Mouse (Mus musculus) right cerebral cortex, postnatal 4 days (tissue): ENCODE data around the gene Gprc5a.

Source experiments
- DNase-seq: peaks from one replicate; pipeline ENCODE4 v3.0.0-alpha.2; 2022

The Gprc5a gene

DNA sequence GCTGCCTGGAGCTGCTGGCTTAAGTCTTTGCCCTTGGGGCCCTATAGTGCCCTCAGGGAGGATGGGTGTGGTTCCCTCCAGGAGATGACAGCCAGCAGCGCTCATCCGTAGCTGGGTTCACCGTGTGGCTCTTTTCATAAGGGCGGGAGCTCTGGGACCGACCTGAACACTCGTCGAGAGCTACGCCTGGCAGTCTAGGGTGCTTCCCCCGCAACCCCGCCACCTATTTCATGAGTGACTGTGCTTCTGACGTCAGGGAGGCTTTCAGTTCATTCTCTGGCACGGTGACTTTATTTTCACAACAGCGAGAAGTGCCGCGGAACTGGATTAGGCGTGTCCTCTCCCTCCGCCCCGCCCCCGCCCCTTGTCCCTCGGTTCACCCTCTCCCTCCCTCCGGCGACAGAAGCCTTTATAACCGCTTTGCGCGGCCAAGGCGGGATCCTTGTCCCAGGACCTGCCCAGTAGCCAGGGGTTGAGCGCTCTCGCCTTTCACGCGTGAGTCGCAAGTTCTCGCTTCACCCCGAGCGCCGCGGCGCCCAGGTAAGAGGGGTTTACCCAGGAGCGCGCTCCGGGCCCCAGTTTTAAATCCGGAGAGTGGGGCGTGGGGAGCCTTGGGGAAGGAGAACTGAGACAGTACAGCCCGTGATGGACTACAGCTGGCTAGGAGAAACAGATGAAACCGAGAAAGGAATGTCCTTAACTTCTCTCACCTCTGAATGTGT is at the start of gene Gprc5a:
Gene Gprc5a (plus strand): TSS at position 416 of the 722 bp plus-strand sequence.
- no peak for DNase-seq

DNA sequence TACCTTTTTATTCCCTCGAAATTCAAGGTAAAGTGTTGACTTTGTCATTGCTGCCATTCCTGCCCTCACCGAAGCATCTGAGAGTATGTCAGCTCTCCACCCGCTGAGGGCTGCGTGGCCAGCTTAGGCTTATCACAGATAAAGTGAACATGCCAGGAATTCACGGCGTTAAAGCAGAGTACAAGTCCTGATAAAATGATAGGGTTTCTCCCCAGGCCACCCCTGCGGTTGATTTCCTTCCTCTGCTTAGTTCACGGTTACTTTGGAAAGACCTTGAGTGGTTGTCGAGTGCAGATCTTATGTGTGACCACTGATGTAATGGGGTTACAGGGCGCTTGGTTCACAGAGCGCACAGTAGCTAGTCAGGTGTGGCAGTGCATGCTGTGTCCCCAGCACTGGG is 48.2 kb upstream of the Gprc5a start:
- DNase-seq = no peak

DNA sequence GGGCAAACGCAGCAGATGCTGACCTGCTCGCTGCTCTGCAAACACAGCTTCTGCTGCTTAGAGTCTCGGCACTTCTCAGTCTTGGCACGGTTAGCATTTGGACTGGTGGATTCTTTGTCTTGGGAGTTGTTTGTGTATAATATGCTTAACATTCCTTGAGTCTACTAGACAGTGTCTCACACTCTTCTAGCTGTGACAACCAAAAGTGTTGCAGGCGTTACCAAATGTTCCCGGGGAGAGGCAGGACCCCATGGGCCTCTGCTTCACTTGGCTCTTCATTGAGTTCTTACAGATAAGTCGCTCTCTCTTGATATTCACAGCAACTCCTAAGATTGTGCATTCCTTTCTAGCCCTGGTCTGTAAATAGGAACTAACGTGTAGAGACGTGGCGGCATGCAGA is 45.9 kb upstream of the Gprc5a start:
- DNase-seq = no peak

DNA sequence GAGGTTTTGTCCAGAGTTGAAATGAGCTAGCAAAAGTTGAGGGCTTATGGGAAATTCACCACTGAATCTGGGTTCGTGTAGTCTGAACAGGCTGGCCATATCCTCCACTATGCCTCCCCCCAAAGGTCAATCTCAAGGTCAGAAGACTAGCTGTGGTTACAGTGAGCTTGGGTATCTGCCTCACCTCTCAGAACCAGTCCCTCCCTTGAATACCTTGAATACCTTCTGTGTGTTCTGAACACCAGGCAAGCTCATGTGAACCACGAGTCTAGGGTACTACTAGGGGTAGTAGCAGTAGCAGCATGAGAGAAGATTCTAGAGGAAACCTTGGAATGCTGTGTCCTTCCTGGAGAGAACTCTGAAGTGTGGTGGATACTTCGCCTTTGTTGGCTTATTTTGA is 43.8 kb upstream of the Gprc5a start:
- no peak for DNase-seq

DNA sequence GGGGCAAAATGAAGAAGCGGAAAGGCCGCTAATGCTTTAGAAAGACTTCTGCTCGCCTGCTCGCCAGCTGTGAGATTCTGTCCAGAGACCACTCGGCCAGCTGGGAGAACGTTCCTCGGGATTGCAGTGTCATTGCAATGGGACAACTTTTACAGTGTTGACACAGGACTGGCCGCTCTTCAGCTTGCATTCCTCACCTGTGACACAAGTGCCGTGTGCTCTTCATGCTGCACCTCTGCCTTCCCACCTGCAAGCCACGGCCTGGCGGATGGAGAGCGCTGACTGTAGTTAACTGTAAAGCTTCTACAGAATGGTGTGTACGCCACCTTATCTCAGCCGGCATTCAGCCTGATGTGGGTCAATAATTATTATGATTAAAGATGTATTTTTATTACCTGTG is 42.1 kb upstream of the Gprc5a start:
- no peak for DNase-seq

DNA sequence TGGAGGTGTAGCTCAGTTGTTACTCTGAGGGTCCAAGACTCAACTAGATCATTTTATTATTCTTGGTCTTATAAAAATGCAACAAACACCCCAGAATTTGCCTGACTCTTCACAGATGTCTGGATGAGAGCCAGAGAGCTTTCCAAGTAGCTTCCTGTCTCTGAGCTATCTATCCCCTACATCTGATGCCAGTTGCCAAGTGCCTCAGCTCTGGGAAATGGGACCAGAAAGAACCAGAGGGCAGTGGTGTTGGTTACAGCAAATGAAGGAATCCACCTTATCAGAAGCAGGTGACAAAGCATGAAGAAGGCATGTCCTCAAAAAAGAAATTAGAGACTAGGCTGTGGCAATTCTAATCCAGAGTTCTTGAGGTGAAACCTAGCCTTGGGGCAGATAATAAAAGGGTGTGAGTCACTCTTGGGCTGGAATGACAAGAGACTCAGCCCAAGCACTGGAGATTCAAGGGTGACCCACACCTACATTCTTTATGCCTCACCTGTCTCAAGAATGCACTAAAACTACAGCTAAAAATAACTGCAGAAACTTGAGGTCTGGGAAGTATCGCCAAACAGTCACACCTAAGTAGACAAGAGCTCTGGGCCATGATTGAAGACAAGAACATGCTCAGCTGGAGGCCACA is 40.5 kb upstream of the Gprc5a start:
- DNase-seq = no peak

DNA sequence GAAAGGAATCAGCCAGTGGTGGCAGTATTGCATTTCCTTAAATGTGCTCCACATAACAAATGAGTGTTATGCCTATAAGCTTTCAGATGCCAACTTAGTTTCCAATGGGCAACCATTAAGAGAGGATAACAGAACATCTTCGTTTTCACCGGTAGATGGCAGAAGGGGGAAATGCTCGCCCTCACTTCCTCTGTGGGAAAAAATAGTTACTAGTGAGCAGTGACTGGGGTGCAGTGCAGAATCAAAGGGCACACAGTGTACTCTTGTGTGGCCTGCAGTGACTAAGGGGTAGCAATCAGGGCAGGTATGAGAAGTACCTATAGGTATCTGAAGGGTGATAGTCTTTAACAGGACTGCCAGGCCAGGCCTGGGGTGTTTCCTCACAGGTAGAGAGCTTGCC is 39.2 kb upstream of the Gprc5a start:
- no peak for DNase-seq

DNA sequence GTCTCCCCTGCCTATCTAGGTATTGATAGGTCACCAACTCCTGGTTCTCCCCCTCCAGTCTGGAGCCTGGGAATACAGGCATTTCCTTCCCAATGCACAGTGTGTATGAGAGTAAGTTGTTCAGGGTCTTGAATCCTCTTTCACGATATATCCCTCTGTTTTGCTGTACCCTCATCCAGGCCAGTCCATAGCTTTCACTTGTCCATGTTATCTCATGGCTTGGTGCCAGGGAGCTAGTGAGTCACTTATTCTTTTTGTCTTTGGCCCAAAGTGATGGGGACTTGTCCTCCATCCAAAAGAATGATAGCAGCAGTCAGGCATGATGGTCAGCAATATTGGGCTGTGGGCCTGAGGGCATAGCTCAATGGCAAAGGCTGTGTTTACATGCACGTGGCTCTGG is 38.7 kb upstream of the Gprc5a start:
- DNase-seq = no peak

DNA sequence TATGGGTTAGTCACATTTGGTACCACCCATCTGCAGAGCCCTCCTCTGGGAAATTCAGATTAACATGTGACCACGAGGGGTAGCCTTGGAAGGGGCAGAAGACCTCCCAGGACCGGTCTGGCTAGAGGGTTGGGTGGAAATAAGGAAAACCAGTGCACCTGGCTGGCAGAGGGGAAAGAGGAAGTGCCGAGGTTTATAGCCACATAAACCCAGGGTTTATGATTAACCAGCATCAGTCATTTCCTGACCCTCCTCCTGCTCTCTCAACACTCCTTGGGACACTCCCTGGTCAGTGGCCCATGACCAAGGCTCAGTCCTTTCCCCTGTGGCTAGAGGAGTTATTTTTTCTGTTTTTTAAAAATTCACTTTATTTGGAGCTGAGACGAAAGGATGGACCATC is 36.2 kb upstream of the Gprc5a start:
- DNase-seq = no peak

DNA sequence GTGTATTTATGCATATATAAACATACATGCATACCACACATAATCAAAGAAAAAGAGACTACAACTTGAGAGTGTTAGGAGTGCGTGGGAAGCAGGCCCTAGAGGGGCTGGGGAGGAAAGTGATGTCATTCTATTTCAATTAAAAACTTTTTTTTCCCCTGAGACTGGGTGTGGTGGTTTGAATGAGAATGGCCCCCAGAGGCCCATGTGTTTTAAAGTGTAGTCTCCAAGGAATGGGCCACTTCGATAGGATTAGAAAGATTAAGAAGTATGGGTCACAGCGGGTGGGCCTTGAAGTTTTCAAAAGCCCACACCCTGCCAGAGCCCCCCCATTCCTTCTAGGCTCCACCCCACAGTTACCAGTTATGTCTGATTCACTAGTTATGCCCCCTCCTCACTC is 26.8 kb upstream of the Gprc5a start:
- no peak for DNase-seq

DNA sequence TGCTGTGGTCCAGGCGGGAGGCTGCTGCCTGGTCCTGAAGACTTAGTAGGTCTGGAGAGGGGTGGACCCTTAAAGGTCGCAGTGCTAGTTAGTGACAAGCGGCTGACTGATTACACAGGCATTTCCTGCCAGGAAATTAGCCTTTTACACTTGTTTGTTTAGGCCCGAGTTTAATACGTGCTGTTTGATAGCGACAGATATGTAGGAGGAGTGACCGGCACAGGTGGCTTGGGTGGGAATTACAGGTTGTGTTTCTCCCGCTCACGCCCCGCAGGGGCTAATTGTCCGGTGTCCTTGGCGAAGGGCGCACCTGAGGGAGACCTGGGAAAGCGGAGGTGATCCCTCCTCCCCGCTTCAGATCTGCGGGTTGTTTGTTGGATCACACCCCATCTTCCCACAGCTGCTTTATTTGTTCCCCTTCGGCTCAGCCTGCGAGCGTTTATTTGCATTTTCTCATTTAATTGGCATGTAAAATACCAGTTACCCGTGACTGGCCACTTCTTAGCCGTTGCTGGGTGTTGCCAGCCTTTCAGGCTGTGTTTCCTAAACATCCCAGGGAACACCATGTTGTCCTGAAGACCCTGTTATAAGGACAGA is 25.1 kb upstream of the Gprc5a start:
- no peak for DNase-seq

DNA sequence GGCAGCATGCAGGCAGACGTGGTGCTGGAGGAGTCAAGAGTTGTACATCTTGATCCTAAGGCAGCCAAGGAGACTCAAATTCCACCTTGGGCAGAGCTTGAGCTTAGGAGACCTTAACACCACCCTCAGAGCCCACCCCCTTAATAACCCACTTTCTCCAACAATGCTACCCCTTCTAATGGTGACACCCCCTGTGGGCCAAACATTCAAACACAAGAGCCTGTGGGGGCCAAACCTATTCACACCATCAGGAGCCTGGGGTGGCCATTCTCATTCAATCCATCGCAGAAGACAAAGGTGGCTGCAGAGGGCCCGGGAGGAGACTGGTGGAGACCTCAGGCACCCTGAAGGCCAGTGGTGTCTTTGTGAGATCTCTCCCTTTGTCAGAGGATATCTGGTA is 23.5 kb upstream of the Gprc5a start:
- DNase-seq = no peak

DNA sequence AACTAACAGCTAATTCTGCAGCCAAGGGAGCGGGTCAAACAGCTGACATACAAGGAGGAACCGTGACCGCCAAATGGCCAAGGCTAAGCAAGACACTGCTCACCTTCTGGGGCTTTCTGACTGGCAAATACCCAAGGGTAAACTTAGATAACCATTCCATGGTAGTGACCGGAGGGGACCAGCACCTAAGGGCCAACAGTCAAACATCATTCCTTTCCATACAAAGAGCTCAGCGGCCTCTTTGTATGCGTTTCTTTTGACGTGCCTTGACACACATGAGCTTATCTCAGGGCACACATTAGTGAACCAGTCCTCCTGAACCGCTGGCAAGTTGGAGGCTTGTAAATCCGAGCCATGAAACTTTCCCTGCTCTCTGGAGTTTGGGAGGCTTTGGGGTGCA is 18.2 kb upstream of the Gprc5a start:
- no peak for DNase-seq

DNA sequence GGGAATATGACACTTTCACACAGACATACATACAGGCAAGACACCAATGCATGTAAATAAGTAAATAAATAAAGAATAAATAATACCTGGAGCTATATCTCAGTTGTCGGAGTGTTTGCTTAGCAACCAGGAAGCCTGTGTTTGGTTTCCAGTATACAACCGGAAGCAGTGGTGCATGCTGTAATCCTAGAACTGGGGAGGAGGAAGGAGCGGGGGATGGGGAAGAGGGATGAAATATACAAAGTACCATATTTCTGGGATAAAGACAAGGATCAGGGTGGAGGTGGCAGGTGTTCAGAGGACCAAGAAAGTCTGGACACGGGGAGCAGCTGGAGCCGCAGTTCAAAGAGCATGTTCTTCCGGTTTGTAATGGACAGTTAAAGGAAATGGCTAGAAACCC is 16.9 kb upstream of the Gprc5a start:
- DNase-seq = no peak

DNA sequence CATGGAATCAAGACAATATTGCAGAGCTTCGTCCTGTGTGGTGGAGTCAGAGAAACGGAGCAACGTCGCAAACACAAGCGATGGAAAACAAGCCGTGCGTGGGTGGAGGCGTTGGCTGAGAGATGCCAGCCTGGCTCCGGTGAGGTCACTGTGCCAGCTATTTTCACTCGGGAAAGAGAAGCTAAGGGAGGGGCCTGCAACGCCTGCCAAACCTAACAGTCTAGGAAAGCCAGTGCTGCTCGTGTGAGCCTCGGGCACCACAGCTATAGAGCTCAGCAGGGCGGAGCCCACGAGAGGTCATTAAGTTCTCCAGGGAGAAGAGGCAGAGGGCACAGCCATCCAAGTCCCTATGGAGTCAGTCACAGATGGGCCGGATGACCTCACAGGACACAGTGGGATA is 16.5 kb upstream of the Gprc5a start:
- DNase-seq = no peak

DNA sequence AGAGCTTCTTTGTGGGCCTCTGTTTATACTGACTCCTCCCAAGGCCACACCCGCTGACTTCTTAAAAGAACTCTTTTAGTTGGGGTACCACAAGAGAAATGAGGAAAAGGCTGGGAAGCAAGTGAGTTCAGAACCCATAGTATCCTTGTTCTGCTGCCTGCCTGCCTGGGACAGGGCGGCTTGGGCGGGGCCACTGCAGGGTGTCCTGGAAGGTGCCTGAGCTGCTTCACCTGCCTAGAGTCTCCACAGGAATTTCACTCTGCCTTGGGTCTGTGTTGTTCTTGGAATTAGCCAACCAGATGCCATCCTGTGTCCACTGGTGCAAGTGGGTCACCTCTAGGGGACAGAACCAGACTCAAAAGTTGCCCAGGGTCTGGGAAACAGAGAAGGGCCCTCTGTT is 11.7 kb upstream of the Gprc5a start:
- no peak for DNase-seq

DNA sequence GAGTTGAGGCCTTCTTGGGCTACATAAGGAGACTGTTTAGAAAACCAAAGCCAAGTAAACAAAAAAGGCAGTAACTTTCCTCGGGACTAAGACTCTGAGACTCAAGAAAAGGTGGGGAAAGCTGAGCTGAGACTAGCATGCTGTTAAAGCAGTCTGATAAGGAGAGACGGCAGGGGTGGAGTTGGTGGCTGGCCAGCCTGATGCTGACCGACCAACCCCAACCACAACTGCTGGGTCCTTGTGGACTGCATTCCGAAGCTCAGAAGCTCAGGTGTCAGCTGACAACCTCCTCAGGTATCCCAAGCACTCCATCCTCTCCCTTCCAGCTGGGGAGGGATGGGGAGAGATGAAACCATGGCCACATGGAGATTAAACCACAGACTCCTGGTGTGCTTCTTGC is 9.6 kb upstream of the Gprc5a start:
- no peak for DNase-seq

DNA sequence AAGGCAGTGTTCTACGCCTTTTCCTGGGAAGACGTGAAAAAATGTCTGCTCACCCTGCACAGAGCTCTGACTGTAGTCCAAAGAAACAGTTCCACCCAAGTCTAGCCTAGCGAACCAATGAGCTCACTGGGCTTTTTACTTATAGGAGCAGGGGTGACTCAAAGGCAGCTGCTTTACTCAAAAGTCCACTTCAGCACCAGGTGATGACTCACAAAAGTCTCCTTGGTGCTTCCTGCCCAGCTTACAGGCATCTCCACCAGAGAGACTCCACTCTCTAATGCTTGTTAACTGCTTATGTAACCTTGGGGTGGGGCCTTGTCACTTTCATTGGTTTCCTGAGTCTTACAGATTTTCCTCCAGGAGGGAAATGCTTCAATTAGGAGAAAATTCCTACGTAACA is 4.7 kb upstream of the Gprc5a start:
- no peak for DNase-seq

DNA sequence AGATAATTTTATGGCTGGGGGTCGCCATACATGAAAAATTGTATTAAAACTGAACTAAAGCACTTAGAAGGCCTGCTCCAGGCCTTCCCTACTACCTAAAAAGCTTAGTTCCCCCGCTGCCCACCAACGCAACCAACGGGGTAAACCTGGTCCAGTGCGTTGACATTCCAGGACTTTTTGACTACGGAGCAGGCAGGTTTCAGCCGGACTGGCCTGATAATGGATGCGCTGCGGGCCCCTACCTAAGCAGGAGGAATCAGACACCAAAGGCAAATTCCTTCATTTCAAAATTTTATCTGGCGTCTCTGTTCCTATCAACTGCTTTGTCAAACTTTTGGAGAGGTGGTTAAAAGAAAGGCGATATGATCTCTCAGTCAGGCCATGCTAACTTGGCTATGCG is 830 bp upstream of the Gprc5a start:
- DNase-seq = no peak

DNA sequence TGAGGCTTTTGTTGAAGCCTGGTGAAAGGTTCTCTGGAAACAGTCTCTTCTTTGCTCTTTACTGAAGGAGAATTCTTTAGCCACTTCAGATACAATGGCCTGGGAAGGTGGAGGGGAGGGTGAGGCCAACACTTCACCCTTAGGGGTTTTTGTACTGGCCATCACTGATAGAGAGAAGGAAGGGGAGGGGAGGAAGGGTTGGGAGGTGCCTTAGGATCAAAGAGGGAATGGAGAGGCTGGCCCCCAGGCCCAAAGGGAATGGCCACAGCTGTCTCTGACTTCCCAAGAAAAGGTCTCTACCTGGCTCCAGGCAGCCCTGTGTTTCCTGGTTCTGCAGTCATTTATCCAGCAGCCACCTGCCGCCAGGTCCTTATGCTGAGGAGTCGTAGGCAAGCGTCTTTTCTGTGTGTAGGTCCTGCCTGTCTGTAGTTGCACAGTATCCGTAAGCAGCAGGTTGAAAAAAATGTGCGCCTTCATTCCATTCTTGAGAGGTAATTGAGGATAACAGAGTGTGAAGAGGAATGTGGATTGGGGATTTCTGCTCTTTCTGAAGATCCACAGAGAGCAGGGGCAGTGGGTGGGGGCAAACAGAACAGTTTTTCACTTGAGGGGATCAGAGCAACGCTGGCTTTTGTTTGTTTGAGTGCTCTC is 1.5 kb downstream of the Gprc5a start:
- DNase-seq = no peak

DNA sequence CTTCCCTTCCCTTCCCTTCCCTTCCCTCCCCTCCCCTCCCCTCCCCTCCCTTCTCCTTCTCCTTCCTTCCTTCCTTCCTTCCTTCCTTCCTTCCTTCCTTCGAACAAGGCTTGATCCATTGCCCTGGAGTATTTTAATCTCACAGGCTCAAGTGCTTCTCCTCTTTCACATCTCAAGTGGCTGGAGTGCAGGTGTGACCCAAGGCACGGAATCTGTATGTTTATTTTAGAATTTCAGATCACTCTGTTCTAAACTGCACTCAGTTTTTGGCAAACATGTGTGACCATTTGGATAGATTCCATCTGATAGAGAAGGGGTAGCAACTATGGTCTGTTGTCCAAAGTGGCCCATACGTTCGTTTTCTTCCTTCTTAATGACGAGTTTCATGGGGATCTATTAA is 2.8 kb downstream of the Gprc5a start:
- no peak for DNase-seq

DNA sequence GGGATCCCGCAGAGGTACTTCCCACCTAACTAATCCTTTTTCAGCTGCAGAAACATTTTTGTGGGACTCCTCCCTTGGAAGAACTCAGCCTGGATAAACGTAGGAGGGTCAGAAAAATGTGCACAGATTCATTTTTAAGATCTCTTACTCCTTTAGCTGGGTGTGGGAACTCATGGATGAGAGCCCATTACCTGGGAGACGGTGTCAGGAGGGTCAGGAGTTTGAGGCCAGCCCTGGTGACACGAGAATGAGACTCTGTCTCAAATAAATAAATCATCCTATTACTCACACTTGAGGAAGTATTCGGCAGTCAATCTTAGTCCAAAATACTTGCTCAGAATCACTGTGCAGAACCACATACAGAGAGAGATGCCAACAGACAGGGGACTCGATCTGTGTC is 4.4 kb downstream of the Gprc5a start:
- DNase-seq = no peak

DNA sequence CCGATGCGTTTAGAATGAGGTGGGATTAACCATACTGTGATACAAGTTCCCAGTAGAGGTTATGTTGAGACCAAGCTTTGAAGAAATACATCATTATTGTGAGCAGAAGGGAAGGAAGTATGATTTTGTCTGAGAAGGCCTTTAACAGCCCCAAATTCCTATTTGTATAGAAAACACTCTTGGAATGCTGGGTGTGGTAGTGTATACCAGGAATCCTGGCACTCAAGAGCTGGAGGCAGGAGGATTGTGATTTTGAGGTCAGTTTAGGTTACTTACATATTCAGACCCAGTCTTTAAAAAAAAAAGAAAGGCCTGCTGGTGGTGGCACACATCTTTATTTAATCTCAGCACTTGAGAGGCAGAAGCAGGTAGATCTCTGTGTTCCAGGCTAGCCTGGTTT is 4.9 kb downstream of the Gprc5a start:
- no peak for DNase-seq

DNA sequence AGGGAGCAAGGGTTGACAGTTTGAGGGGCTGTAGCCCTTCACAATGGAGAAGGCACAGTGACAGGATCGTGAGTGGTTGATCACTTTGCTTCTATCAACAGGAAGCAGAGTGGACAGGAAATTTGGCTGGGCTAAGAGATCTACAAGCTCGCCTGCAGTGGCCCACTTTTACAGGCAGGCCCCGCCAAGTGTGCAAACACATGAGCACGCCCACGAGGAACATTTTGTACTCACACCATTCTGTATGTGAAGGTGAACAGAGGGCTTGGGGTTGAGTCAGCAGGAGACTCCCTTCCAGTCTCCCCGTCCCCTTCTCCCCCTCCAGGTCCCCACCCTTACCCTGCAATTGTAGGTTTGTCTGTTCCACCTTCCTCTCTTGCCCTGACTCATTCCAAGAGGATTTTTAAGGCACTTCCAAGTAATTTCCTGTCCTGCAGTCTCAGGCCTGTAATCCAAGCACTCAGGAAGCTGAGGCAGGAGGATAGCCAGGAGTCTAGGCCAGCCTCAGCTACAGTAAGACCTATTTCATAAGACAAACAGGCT is 9.0 kb downstream of the Gprc5a start:
- DNase-seq = no peak
